Mouse (Mus musculus) cerebellum, adult 11-12 months (tissue): ENCODE results near the gene Adh6a.
"Not testable (repeated sequence)": the region's sequence is repeated elsewhere in the genome, so short reads cannot be mapped to it uniquely, and the experiment has no call there.

ENCODE experiments used
- DNase-seq: peaks from one replicate; pipeline ENCODE4 v3.0.0; 2022

The Adh6a gene

DNA sequence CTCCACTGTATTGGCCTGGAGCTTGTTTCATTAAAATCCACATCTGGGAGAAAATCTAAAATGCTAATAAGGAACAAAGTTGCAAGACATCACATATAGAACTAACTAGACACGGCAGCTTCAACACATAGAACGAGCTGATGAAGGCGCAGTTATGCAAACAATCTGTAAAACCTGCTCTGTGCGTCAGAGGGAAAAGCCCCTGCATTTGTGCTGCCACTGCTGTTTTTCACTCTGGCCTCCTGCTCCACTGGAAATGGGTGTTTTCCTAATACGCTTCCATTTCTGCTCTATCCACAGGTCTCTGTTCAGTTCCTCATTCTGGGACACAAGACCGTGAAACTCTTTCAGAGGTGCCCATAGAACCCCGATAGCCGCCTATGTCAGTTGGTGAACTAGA is 20.8 kb downstream of the Adh6a start:
- DNase-seq: no peak

DNA sequence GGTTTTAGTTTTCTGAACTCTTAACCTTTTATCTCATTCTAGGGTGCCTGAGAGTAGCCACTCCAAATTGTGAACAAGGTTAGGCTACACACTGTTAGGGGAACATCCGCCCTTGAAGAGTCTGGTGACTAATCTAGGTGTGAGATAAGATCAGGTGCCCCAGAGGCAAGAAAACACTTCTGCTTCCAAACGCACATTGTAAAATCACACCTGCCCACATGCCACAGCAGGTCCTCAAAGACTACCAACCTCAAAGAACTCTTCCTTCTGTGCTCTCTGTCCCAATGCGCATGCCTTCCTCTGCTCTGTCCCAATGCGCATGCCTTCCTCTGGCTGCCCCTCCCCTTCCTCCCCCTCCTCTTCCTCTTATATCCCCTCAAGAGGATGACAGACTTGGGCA is 21.2 kb downstream of the Adh6a start:
- no peak for DNase-seq

DNA sequence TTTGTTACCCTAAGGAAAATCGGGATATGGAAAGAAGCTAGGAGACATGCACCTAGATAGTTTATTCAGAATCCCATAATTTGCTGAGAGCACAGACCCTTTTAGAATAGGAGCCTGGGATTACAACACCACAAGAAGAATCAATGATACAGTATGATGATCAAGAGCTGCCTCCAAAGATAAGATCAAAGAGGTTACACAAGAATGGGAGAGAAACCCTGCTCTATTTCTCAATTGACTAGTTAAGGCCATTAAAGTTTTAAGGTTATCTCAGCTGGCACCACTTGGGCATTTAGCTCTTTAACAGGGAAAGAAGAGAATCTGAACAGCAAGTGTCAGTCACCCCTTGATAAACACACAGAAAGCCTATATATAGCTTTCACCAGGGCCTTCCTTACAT is 22.5 kb downstream of the Adh6a start:
- DNase-seq: no peak

DNA sequence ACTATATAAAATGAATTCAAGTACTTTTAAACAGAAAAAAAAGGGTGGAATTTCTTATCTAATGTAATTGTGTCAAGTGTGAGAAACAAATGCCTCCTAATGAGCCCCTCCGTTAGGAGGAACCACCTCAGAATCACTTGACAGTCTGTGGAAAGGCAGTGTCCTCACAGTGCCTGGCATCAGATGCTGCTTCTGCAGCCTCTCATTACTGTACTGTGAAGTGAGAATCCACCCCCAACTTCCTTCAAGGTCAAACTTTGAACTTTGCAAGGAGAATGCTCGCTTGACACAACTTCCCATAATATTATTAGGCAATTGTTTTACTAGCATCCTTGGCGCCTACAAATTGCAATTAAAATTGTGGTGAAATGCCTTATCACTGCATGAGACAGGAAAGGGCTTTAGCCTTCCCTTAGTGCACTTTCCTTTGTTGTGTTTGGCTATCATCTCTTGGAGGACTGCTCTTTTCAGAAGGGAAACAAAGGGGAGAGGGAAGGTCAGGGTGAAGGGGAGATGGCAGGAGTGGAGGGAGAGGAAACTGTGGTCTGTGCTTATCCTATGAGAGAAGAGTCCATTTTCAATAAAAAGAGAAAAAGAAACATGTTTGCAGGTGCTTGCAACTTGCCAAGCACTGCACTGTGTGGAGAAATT is 23.1 kb downstream of the Adh6a start:
- no peak for DNase-seq

DNA sequence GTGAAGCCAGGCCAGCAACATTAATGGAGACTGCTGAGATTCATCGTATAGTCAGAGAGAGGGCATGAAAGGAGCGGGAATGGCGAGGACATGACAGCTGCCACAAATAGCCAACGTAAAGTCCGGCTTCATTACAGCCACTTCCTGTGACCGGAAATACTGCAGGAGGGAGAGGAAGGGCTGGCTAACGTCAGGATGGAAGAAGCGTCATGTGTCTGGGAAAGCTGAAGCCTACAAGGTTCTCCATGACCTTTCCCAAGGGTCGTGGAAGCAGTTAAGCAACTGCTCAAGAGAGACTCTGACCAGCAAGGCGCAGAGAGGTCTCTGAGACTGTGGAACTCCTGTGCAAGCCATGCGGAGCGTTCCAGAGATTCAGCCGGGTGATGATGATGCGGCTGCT is 28.4 kb downstream of the Adh6a start, which contains the start of gene Adh6b:
TSS of gene Adh6b (plus strand) at position 305 of the 400 bp plus-strand sequence.
- DNase-seq: no peak

DNA sequence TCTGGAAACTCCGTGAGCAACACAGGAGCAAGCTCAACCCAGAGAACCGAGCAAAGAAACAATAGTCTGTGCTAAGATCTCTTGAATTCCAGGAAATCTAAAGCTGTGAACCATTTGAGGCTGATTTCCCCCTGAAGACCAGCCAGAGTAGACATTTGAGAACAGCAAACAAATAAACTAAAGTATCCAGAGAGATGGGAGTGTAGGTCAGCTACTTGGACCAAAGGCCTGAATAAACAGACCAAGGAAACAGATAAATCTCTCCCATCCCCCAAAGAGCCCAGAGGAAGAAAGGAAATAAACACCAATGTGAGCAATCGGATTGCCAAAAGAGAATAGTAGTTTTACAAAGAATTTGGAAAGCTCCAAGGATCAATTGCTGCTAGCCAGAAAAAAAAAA is 34.0 kb downstream of the Adh6a start:
- DNase-seq: no peak

DNA sequence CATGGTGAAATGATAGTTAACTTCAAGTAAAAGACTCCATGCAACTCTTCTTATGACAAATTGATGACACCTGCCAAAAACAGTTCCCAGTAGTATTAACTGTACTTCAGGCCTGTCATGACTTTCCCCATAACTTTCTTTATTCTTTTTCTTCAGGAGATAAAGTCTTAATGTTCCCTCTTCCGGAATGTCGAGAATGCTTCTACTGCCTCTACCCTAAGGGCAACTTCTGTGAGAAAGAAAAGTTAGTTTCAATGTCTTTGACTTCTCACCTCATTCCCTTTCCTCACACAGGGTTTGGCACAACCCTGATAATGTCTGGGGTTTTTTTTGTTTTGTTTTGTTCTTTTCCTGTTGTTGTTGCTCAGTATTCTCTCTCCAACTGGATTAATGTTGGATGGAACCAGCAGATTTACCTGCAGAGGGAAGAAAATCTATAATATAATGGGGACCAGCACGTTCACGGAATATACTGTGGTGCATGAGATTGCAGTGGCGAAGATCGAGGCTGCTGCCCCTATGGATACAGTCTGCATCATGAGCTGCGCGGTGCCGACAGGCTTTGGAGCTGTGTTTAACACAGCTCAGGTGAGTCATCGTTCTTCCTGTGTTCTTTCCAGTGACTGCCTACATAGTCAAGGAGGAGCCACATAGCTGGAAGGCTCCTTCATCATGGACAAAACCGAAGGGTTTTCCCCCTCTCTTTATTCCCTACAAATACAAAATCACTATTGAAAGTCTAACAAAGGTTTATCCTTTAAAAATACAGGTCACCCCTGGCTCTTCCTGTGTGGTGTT is 39.1 kb downstream of the Adh6a start:
- DNase-seq: no peak

DNA sequence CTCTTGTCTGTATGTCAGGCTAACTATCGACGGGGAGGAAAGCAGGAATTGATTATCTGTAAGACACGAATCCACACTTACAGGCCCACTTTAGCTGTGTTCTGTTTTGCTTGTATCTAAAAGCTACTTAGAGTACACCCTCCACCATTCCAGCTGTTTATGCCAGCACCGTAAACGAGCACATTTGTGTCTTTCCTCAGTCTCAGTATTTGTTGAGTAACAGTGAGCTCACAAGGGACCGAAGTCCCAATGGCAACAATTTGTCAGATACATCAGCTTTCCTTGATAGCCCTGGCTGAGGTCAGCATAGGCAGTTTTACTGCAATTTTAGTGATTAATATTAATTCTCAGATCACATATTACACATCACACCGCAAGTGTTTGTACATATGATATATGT is 45.8 kb downstream of the Adh6a start:
- no peak for DNase-seq

DNA sequence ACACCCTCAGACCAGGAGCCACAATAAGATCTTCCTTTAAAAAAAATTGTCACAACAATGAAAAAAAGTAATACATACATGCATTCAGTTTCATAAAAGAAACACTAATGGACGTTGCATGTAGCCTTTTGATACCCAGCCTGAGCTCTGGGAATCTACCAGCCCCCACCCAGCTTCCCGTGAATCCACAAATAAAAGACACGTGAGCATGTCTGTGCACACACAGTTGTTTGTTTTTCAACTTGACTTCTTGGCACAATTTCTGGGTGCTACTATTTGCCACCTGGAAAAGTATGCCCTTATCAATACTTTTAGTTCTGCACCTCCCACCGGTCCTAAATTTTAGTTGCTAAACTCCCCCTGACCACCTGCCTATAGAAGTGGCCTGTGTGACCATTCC is 47.6 kb downstream of the Adh6a start:
- DNase-seq: no peak

DNA sequence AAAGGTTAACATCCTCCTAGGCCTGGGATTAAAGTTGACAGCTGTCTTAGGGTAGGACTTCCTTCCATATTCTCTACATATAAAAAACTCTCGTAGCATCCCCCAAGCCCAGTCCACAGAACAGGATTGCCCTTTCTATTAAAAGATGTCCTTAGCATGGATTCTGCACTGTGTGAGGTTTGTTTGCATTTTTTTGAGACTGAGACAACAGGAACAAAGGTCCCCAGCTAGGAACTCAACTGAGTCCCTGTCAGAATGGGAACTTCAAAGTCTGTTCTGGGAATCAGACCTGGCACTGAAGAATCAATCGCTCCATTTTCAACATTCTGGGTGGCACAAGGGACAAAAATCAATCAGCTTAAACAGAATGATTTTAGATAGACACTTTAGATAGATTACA is 49.8 kb downstream of the Adh6a start:
- DNase-seq: no peak

DNA sequence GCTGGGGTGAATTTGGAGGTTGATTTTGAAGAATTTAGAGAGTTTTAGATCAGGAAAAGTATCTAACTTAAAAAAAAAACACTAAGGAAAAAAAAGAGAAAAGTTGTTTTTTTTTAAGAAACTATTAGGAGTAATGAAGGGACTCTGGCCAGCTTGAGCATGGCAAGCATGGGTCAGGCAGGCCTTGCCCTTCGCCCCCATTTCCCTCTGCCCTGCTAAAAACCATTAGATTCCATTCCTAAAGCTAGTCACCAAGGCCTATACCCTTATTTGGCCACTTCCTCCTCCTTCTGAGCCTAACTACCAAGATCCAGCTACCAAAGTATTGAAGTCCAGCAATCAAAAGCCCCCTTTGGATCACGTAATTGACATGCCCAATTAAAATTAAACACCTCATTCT is 53.1 kb downstream of the Adh6a start:
- no peak for DNase-seq

DNA sequence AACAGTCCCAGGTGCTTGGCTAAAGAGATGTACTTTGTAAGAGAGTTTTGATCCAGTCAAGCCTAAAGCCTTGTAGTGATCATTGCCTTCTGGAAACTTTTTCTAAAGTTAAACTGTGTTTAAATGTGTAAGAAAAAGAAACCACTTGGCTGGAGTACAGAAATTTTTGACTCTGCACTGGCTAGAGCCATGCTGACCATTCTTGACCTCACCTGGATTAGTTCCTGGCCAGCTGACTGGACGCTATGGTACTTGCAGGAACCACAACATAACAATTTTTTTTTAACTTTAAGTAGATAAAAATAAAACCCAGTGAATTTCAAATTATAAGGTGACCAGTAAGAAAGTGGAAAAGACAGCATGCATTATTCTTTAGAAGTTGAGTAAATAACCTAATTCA is 56.5 kb downstream of the Adh6a start:
- no peak for DNase-seq

DNA sequence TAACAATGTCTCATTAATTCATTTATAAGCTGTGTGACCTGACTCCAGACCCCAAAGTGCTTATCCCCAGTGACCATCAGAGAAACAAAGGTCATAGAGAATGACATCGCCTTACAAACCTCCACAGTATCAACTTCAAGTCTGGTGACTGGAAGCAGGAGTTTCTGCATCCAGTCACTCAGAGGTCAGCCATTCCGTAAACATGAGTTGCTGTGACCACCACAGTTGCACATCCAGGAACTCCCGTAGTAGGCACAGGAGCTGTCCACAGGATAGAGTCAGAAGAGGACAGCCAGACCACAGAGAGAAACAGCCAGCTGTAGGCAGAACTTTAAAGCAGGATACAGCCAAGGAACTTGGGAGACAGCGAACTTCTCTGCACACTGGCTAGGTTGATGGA is 57.2 kb downstream of the Adh6a start:
- DNase-seq: not testable (repeated sequence)

DNA sequence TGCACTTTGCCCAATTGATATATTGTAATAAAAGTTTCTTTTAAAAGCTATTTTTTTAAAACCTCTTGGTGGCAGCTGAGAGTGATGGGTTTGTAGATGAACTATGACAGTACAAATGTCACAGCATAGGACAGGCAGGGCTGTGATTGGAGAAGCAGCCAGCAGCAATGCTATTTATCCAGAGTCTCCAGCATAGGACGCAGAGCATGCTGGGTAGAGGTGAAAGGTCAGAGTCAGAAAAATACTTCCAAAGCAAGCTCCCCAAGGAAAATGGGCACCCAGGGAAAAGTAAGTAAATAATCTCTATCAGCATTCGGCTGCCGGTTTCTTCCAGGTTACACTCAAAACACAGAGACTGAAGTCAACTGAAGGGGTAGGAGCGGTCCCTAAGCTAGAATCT is 60.8 kb downstream of the Adh6a start:
- no peak for DNase-seq

DNA sequence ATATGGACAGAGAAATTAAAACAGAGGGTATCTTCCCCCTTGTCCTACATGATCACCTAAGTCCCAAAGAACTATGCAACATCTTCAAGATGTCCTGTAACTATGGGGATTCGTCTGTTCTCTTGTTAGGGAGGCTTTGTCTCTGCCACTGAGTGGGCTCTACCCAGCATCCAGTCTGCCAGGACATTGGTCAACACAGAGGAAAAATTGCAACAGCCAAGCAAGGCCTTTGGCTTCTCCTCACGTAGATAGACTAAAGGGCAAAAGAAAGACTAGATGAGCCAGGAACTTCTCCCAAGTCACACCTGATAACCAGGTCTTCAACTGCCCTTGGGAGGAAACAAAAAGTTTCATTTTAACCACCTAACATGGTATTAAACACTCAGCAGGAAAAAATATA is 62.1 kb downstream of the Adh6a start:
- no peak for DNase-seq
